Mouse (Mus musculus): ENCODE results near the gene Tbc1d15.

DNA sequence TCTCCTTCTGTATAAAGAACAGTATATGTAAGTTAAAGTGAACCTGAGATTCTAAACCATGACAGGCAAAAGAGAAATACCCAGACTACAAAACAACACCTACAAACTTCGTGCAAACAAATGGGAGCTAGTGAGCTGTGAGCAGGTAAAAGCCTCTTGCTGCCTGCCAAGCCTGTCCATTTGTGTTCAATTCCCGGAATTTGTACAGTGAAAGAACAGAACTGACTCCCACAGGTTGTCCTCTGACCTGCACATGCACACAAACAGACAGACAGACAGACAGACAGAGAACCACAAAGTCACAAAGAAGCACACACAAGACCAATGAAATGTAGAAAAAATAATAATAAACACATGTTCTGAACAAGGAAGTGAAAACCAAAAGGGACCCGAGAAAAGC, 17.5 kb downstream of the Tbc1d15 start:
- TF ChIP-seq CTCF (IDR thresholded peaks at IDR 0.05; ENCODE audit: control insufficient read depth, insufficient read depth, insufficient read length) (no peak), MYOD1 (IDR thresholded peaks at IDR 0.05; ENCODE audit: control insufficient read depth, insufficient read length, low read depth) (no peak), USF1 (IDR thresholded peaks at IDR 0.05; ENCODE audit: low read depth) (no peak), CEBPB (IDR thresholded peaks at IDR 0.05; ENCODE audit: low read depth) (no peak), MAX (IDR thresholded peaks at IDR 0.05) (no peak), MYOG (IDR thresholded peaks at IDR 0.05; ENCODE audit: control insufficient read depth, extremely low read depth, insufficient read length) (no peak)

All from C2C12 (cell line).